Mouse (Mus musculus): ENCODE measurements around the gene Cyp2s1.

DNA sequence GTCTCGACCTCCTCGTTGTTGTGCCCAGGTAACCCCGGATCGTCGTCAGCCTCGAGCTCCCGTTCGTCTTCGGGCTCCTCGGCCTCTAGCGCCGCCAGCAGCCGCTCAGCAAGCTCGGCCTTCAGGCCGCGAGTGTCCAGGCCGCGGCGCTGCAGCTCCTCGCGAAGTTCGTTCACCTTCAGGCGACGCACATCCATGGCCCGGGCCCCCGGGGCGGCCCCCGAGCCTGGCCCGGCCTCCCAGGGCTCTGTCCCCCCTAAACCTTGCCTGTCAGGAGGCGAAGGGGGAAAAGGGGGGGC, 62.3 kb downstream of the Cyp2s1 start:
- TF ChIP-seq POLR2A (IDR thresholded peaks at IDR 0.05; ENCODE audit: extremely low read depth, insufficient read depth, low read length) (0 out of 2 replicates have a peak, but pooled peaks have one; percentile 11), CTCF (IDR thresholded peaks at IDR 0.05; ENCODE audit: extremely low read depth, insufficient read depth, low read length) (no peak)

Measured in cortical plate, adult 2 months (tissue).